ENCODE assay signal across 12 mouse cellular contexts in genomic region chr4:35844518-35844917, GRCm38 (mm10).
DNase-seq lines count a peak whose midpoint lies in the region; ATAC-seq lines count a peak whose summit lies in the region.
"Had no signal": no experiment of that assay in that cellular context is flagged by ENCODE, and none has a peak within 500 bp of the region (broad histone marks: within the 10 kb centered on the region; RNA-seq: fewer than 3 reads in every experiment).

No protein-coding gene starts in this region.

- H3K4me3 ChIP-seq in midbrain, embryonic 10.5 days = no peak overlapping the region
- H3K4me3 ChIP-seq in midbrain, embryonic 11.5 days (ENCODE audit: low read depth, low read length) = no peak overlapping the region
- H3K4me3 ChIP-seq in forebrain, embryonic 10.5 days = peak overlapping the region; percentile 29; the same call in 1 of the 2 replicates
- peak overlapping the region; percentile 28 for H3K4me3 ChIP-seq in hindbrain, embryonic 16.5 days (ENCODE audit: low read length)
- H3K4me3 ChIP-seq: limb, embryonic 15.5 days had no signal

- H3K4me1 ChIP-seq in midbrain, embryonic 10.5 days = peaks cover 11% of the 10 kb centered on the region
- H3K4me1 ChIP-seq in midbrain, embryonic 11.5 days (ENCODE audit: control insufficient read depth, insufficient read depth, low read length) = no peaks in the 10 kb centered on the region
- peaks cover 23% of the 10 kb centered on the region for H3K4me1 ChIP-seq in forebrain, embryonic 10.5 days
- H3K4me1 ChIP-seq in hindbrain, embryonic 16.5 days (ENCODE audit: control insufficient read depth, insufficient read depth, low read depth, low read length) = no peaks in the 10 kb centered on the region
- H3K4me1 ChIP-seq: limb, embryonic 15.5 days had no signal

- no peaks in the 10 kb centered on the region for H3K27me3 ChIP-seq in midbrain, embryonic 10.5 days (ENCODE audit: low read depth, poor library complexity, severe bottlenecking)
- no peaks in the 10 kb centered on the region for H3K27me3 ChIP-seq in midbrain, embryonic 11.5 days (ENCODE audit: control insufficient read depth, insufficient read depth, low read length)
- H3K27me3 ChIP-seq in forebrain, embryonic 10.5 days (ENCODE audit: poor library complexity, severe bottlenecking) = peaks cover 33% of the 10 kb centered on the region
- no peaks in the 10 kb centered on the region for H3K27me3 ChIP-seq in hindbrain, embryonic 16.5 days (replicated peaks; ENCODE audit: control insufficient read depth, insufficient read depth, low read length)
- H3K27me3 ChIP-seq: limb, embryonic 15.5 days had no signal

- no peaks in the 10 kb centered on the region for H3K9me3 ChIP-seq in midbrain, embryonic 10.5 days (replicated peaks)
- no peaks in the 10 kb centered on the region for H3K9me3 ChIP-seq in midbrain, embryonic 11.5 days (ENCODE audit: control insufficient read depth, low read length)
- H3K9me3 ChIP-seq in forebrain, embryonic 10.5 days = no peaks in the 10 kb centered on the region
- H3K9me3 ChIP-seq in hindbrain, embryonic 16.5 days (ENCODE audit: control insufficient read depth, low read length) = no peaks in the 10 kb centered on the region
- H3K9me3 ChIP-seq: limb, embryonic 15.5 days had no signal

- no peak overlapping the region for H3K4me2 ChIP-seq in midbrain, embryonic 11.5 days
- H3K4me2 ChIP-seq in hindbrain, embryonic 16.5 days (ENCODE audit: low read length) = peak overlapping the region; percentile 51
- H3K4me2 ChIP-seq: limb, embryonic 15.5 days had no signal

- H3K9ac ChIP-seq in midbrain, embryonic 11.5 days (ENCODE audit: low read length) = no peak overlapping the region
- peak overlapping the region; percentile 51 for H3K9ac ChIP-seq in hindbrain, embryonic 16.5 days (ENCODE audit: low read depth, low read length)
- H3K9ac ChIP-seq: limb, embryonic 15.5 days had no signal

- 0 out of 2 replicates have a peak overlapping the region, but pooled peaks have one; percentile 7 for H3K27ac ChIP-seq in midbrain, embryonic 10.5 days (replicated peaks)
- H3K27ac ChIP-seq in midbrain, embryonic 11.5 days (ENCODE audit: low read depth, low read length) = no peak overlapping the region
- H3K27ac ChIP-seq in forebrain, embryonic 10.5 days = peak overlapping the region; percentile 56; the same call in 1 of the 2 replicates
- peak overlapping the region; percentile 78 for H3K27ac ChIP-seq in hindbrain, embryonic 16.5 days (ENCODE audit: low read depth, low read length)
- H3K27ac ChIP-seq: limb, embryonic 15.5 days had no signal

- 72% methylated on average over 6 of the region's 6 CpGs for WGBS in midbrain, embryonic 10.5 days
- 51% methylated on average over 6 of the region's 6 CpGs for WGBS in midbrain, embryonic 11.5 days
- 47% methylated on average over 6 of the region's 6 CpGs for WGBS in forebrain, embryonic 10.5 days
- WGBS in hindbrain, embryonic 16.5 days = 47% methylated on average over 6 of the region's 6 CpGs

- no peaks in the 10 kb centered on the region for H3K36me3 ChIP-seq in midbrain, embryonic 10.5 days
- no peaks in the 10 kb centered on the region for H3K36me3 ChIP-seq in midbrain, embryonic 11.5 days (ENCODE audit: control insufficient read depth, insufficient read depth, low read length)
- no peaks in the 10 kb centered on the region for H3K36me3 ChIP-seq in forebrain, embryonic 10.5 days (replicated peaks)
- H3K36me3 ChIP-seq in hindbrain, embryonic 16.5 days (ENCODE audit: control insufficient read depth, insufficient read depth, low read length) = no peaks in the 10 kb centered on the region
- H3K36me3 ChIP-seq: limb, embryonic 15.5 days had no signal

- ATAC-seq in midbrain, embryonic 11.5 days (ENCODE audit: low FRiP score) = no peak
- ATAC-seq in hindbrain, embryonic 16.5 days = no peak

- no peak for DNase-seq in midbrain, embryonic 10.5 days (ENCODE audit: low spot score)
- DNase-seq in midbrain, embryonic 11.5 days (ENCODE audit: low spot score, missing footprints) = no peak
- DNase-seq in forebrain, embryonic 10.5 days (ENCODE audit: extremely low spot score, low spot score) = no peak
- peak; percentile 65 for DNase-seq in retina, embryonic 14.5 days (ENCODE audit: low spot score)
- DNase-seq in yolk sac, embryonic 10.5 days (ENCODE audit: low spot score) = no peak
- no peak for DNase-seq in lung, adult 18-20 months
- DNase-seq in left cerebral cortex, postnatal 36 days (ENCODE audit: low spot score in 2 of 2) = no peak
- DNase-seq: adrenal gland, postnatal 14 days; kidney, adult 18-20 months; thymus, adult 2 months had no signal

- intact Hi-C loops in left cerebral cortex, postnatal 36 days (cut with DNase I) = no loop called here

Comparison
In these comparisons a context has a peak if more than half of its experiments do, and no peak if none do; other contexts are left out.
1. H3K4me3 ChIP-seq: peak in forebrain, embryonic 10.5 days (single experiment) and hindbrain, embryonic 16.5 days (single experiment); none in midbrain, embryonic 10.5 days (single experiment) and midbrain, embryonic 11.5 days (single experiment).